Mouse (Mus musculus): Measurements from ENCODE around the gene Trappc4.

DNA sequence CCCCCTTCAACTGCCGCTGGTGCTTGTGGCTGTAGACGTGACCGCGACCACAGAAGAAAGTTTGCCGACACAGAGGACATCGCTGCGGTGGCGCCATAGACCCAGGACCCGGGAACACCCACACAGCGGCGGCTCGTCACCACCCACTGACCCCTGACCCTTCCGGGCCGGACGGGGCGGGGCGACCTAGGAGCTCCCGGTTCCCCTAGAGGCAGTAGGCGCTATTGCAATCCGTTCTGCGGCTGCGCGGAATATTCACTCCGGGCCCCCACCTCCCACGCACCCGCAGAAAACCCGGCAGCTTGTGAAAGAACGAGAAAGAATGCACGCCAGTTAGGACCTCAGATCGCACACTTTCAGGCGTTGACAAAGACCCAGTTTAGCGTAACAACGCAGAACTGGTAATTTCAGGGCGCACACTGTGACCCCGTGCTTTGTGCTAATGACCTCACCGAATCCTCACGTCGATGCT, 10.5 kb upstream of the Trappc4 start:
- TF ChIP-seq CTCF (IDR thresholded peaks at IDR 0.05; ENCODE audit: borderline replicate concordance, control insufficient read depth, extremely low read depth, insufficient read depth, low read length, poor library complexity) (peak; percentile 87), POLR2A (IDR thresholded peaks at IDR 0.05; ENCODE audit: control insufficient read depth, extremely low read depth, insufficient read depth, low read length, poor library complexity) (no peak)
